Mouse (Mus musculus) intestine, embryonic 14.5 days (tissue): Measurements from ENCODE around the gene Susd3. TPM values are rescaled to one million over a fixed set of nuclear protein-coding genes. Genes with fewer than 3 reads are reported as not detected.

Experiments
- ATAC-seq: fragments of 200-750 bp; cut with Nextera tagmentation; replicated peaks from 2 replicates; pipeline ENCODE4 v1.8.0; 2017; ENCODE audit warnings: low read depth, moderate number of reproducible peaks, moderate TSS enrichment, moderate library complexity; ENCODE audit not compliant: low FRiP score, low TSS enrichment
- DNase-seq: peaks from one replicate; pipeline ENCODE4 v3.0.0-alpha.2; 2018; ENCODE audit warnings: low spot score
- H3K27ac ChIP-seq: fragments of 300-500 bp; sonication (generic); 2 replicates; pipeline ENCODE4 v1.5.1; 2014; ENCODE audit warnings: low read depth, mild to moderate bottlenecking, control low read depth
- H3K27me3 ChIP-seq: fragments of 300-500 bp; sonication (generic); replicated peaks from 2 replicates; pipeline ENCODE4 v1.6.1; 2014; ENCODE audit warnings: low read length, control low read depth; ENCODE audit not compliant: control insufficient read depth, insufficient read depth
- H3K36me3 ChIP-seq: fragments of 300-500 bp; sonication (generic); 2 replicates; pipeline ENCODE4 v1.6.1; 2014; ENCODE audit warnings: low read length, control low read depth; ENCODE audit not compliant: control insufficient read depth, insufficient read depth
- H3K4me1 ChIP-seq: fragments of 300-500 bp; sonication (generic); replicated peaks from 2 replicates; pipeline ENCODE4 v1.6.1; 2014; ENCODE audit warnings: low read length, control low read depth, mixed read lengths; ENCODE audit not compliant: control insufficient read depth, insufficient read depth
- H3K4me2 ChIP-seq: fragments of 300-500 bp; sonication (generic); 2 replicates; pipeline ENCODE4 v1.6.1; 2014; ENCODE audit warnings: low read length
- H3K4me3 ChIP-seq: fragments of 300-500 bp; sonication (generic); 2 replicates; pipeline ENCODE4 v1.5.1; 2014; ENCODE audit warnings: low read depth, low read length, control low read depth, mixed read lengths
- H3K9ac ChIP-seq: fragments of 300-500 bp; sonication (generic); 2 replicates; pipeline ENCODE4 v1.6.1; 2014; ENCODE audit warnings: mild to moderate bottlenecking, low read length
- H3K9me3 ChIP-seq: fragments of 300-500 bp; sonication (generic); 2 replicates; pipeline ENCODE4 v1.6.1; 2016; ENCODE audit warnings: low read length, control low read depth; ENCODE audit not compliant: control insufficient read depth
- WGBS: fragments of 180-500 bp; shearing (Covaris S2); extraction: QIAGEN DNeasy Blood & Tissue Kit; methylation state at CpG from one replicate; pipeline ENCODE4 v1.1.7; 2014; 5-methylcytosine and 5-hydroxymethylcytosine counted together
- polyA plus RNA-seq: library from polyadenylated mRNA; unstranded; fragments of >200 nt; fragmentation: Nextera tagmentation; extraction: Ambion mirVana; gene quantifications from 2 replicates; pipeline ENCODE4 v1.2.1, GENCODE M21; 2014

Gene Susd3
- polyA plus RNA-seq, 1 experiment from 2014 or later = 1.4 TPM

GRCm38 (mm10) chr13:49242321-49243065 is 6.0 kb downstream of the Susd3 start:
- WGBS = 50% methylated on average over 9 of the region's 9 CpGs
- peaks cover 13% of the 10 kb centered on the region for H3K27me3 ChIP-seq
- H3K36me3 ChIP-seq = no peaks in the 10 kb centered on the region
- ATAC-seq (no peak), DNase-seq (no peak)
- no peak overlapping the region for H3K4me3 ChIP-seq
- H3K4me1 ChIP-seq = peaks cover 4% of the 10 kb centered on the region
- H3K9me3 ChIP-seq = no peaks in the 10 kb centered on the region
- H3K9ac ChIP-seq = no peak overlapping the region
- no peak overlapping the region for H3K27ac ChIP-seq
- H3K4me2 ChIP-seq = no peak overlapping the region

- no peak overlapping the region for H3K9ac ChIP-seq
- no peak overlapping the region for H3K4me2 ChIP-seq
- H3K4me1 ChIP-seq = no peaks in the 10 kb centered on the region
- ATAC-seq (no peak), DNase-seq (no peak)
- H3K4me3 ChIP-seq = no peak overlapping the region
- peaks cover 3% of the 10 kb centered on the region; the same call in 1 of the 2 replicates for H3K9me3 ChIP-seq
- no peaks in the 10 kb centered on the region for H3K36me3 ChIP-seq
- WGBS = 96% methylated on average over 8 of the region's 8 CpGs
- no peak overlapping the region for H3K27ac ChIP-seq
- H3K27me3 ChIP-seq = no peaks in the 10 kb centered on the region
Observed at GRCm38 (mm10) chr13:49238737-49239136, 9.8 kb downstream of the Susd3 start.

GRCm38 (mm10) chr13:49237617-49238016 is 10.9 kb downstream of the Susd3 start:
- no peak for ATAC-seq
- no peak for DNase-seq
- Histone ChIP-seq H3K36me3 (no peaks in the 10 kb centered on the region), H3K4me3 (no peak overlapping the region), H3K27me3 (no peaks in the 10 kb centered on the region), H3K9ac (no peak overlapping the region), H3K9me3 (peaks cover 3% of the 10 kb centered on the region; the same call in 1 of the 2 replicates), H3K4me2 (no peak overlapping the region), H3K27ac (no peak overlapping the region), H3K4me1 (no peaks in the 10 kb centered on the region)
- 92% methylated on average over 8 of the region's 8 CpGs for WGBS

- Histone ChIP-seq H3K27ac (no peak overlapping the region), H3K4me2 (no peak overlapping the region), H3K9me3 (peaks cover 3% of the 10 kb centered on the region; the same call in 1 of the 2 replicates), H3K4me3 (no peak overlapping the region), H3K27me3 (no peaks in the 10 kb centered on the region), H3K36me3 (no peaks in the 10 kb centered on the region), H3K9ac (no peak overlapping the region), H3K4me1 (no peaks in the 10 kb centered on the region)
- DNase-seq (no peak), ATAC-seq (no peak)
- 91% methylated on average over 4 of the region's 4 CpGs for whole genome bisulfite sequencing
Observed at GRCm38 (mm10) chr13:49234711-49235110, 13.8 kb downstream of the Susd3 start.

- Histone ChIP-seq H3K36me3 (no peaks in the 10 kb centered on the region), H3K4me3 (no peak overlapping the region), H3K4me2 (no peak overlapping the region), H3K9me3 (peaks cover 3% of the 10 kb centered on the region; the same call in 1 of the 2 replicates), H3K4me1 (no peaks in the 10 kb centered on the region), H3K9ac (no peak overlapping the region), H3K27me3 (no peaks in the 10 kb centered on the region), H3K27ac (no peak overlapping the region)
- no peak for DNase-seq
- 88% methylated on average over 8 of the region's 8 CpGs for WGBS
- ATAC-seq = no peak
Observed at GRCm38 (mm10) chr13:49233792-49234572, 14.5 kb downstream of the Susd3 start.

- Histone ChIP-seq H3K27ac (no peak overlapping the region), H3K36me3 (no peaks in the 10 kb centered on the region), H3K9ac (no peak overlapping the region), H3K9me3 (0 out of 2 replicates have a peak, but pooled peaks cover 3% of the 10 kb centered on the region), H3K27me3 (no peaks in the 10 kb centered on the region), H3K4me1 (no peaks in the 10 kb centered on the region), H3K4me2 (no peak overlapping the region), H3K4me3 (no peak overlapping the region)
- ATAC-seq (no peak), DNase-seq (no peak)
- WGBS = 39% methylated on average over 4 of the region's 4 CpGs
Observed at GRCm38 (mm10) chr13:49225633-49226032, 22.9 kb downstream of the Susd3 start.

GRCm38 (mm10) chr13:49225159-49225558 is 23.3 kb downstream of the Susd3 start:
- Histone ChIP-seq H3K9ac (no peak overlapping the region), H3K9me3 (0 out of 2 replicates have a peak, but pooled peaks cover 3% of the 10 kb centered on the region), H3K4me2 (no peak overlapping the region), H3K27me3 (no peaks in the 10 kb centered on the region), H3K4me1 (no peaks in the 10 kb centered on the region), H3K27ac (no peak overlapping the region), H3K36me3 (no peaks in the 10 kb centered on the region), H3K4me3 (no peak overlapping the region)
- 63% methylated on average over 3 of the region's 3 CpGs for WGBS
- DNase-seq = no peak
- ATAC-seq = no peak

- H3K9me3 ChIP-seq = 0 out of 2 replicates have a peak, but pooled peaks cover 3% of the 10 kb centered on the region
- no peaks in the 10 kb centered on the region for H3K36me3 ChIP-seq
- H3K9ac ChIP-seq = no peak overlapping the region
- no peak for ATAC-seq
- no peak for DNase-seq
- no peaks in the 10 kb centered on the region for H3K27me3 ChIP-seq
- H3K4me1 ChIP-seq = no peaks in the 10 kb centered on the region
- 0 out of 2 replicates have a peak overlapping the region, but pooled peaks have one; percentile 8 for H3K4me2 ChIP-seq
- H3K27ac ChIP-seq = no peak overlapping the region
- H3K4me3 ChIP-seq = no peak overlapping the region
- WGBS = 29% methylated on average over 6 of the region's 6 CpGs
Observed at GRCm38 (mm10) chr13:49224729-49225128, 23.8 kb downstream of the Susd3 start.
